Mouse (Mus musculus) kidney, embryonic 14.5 days (tissue): ENCODE measurements at regions not wholly inside any gene's neighbourhood (a gene's known extent, or its start where the extent isn't known, plus 50 kb on each side); places are given as distances from the start of the nearest gene placed in this dataset.

Source experiments
- ATAC-seq: fragments of 200-750 bp; cut with Nextera tagmentation; 2 replicates; pipeline ENCODE4 v1.8.0; 2017; ENCODE audit warnings: moderate number of reproducible peaks, mild to moderate bottlenecking, moderate TSS enrichment, moderate library complexity; ENCODE audit not compliant: low FRiP score, low TSS enrichment
- H3K27ac ChIP-seq: fragments of 300-500 bp; sonication (generic); 2 replicates; pipeline ENCODE4 v1.5.1; 2014; ENCODE audit warnings: low read depth, mild to moderate bottlenecking, low read length, moderate library complexity, mixed read lengths
- H3K27me3 ChIP-seq: fragments of 300-500 bp; sonication (generic); 2 replicates; pipeline ENCODE4 v1.6.1; 2014; ENCODE audit warnings: mild to moderate bottlenecking, low read length; ENCODE audit not compliant: control insufficient read depth, insufficient read depth
- H3K36me3 ChIP-seq: fragments of 300-500 bp; sonication (generic); 2 replicates; pipeline ENCODE4 v1.6.1; 2014; ENCODE audit warnings: low read length, mixed read lengths; ENCODE audit not compliant: control insufficient read depth, insufficient read depth
- H3K4me1 ChIP-seq: fragments of 300-500 bp; sonication (generic); 2 replicates; pipeline ENCODE4 v1.6.1; 2014; ENCODE audit warnings: low read length, mixed read lengths; ENCODE audit not compliant: control insufficient read depth, insufficient read depth
- H3K4me2 ChIP-seq: fragments of 300-500 bp; sonication (generic); replicated peaks from 2 replicates; pipeline ENCODE4 v1.6.1; 2014; ENCODE audit warnings: low read depth, mild to moderate bottlenecking, low read length
- H3K4me3 ChIP-seq: fragments of 300-500 bp; sonication (generic); 2 replicates; pipeline ENCODE4 v1.5.1; 2014; ENCODE audit warnings: mild to moderate bottlenecking, low read length
- H3K9ac ChIP-seq: fragments of 300-500 bp; sonication (generic); 2 replicates; pipeline ENCODE4 v1.6.1; 2014; ENCODE audit warnings: low read depth, mild to moderate bottlenecking, low read length, moderate library complexity
- H3K9me3 ChIP-seq: fragments of 300-500 bp; sonication (generic); 2 replicates; pipeline ENCODE4 v1.6.1; 2016; ENCODE audit warnings: low read length; ENCODE audit not compliant: control insufficient read depth
- WGBS: fragments of 180-500 bp; shearing (Covaris S2); extraction: QIAGEN DNeasy Blood & Tissue Kit; methylation state at CpG from one replicate; pipeline ENCODE4 v1.1.7; 2014; 5-methylcytosine and 5-hydroxymethylcytosine counted together

GRCm38 (mm10) chr2:74292641-74293040 is 286.6 kb downstream of the Lnpk start:
- 83% methylated on average over 7 of the region's 7 CpGs for WGBS
- Histone ChIP-seq H3K4me3 (no peak overlapping the region), H3K4me1 (no peaks in the 10 kb centered on the region), H3K36me3 (no peaks in the 10 kb centered on the region), H3K4me2 (no peak overlapping the region), H3K9me3 (no peaks in the 10 kb centered on the region), H3K27ac (no peak overlapping the region), H3K9ac (no peak overlapping the region), H3K27me3 (peaks cover 2% of the 10 kb centered on the region; the same call in 1 of the 2 replicates)
- no peak for ATAC-seq

- Histone ChIP-seq H3K4me3 (no peak overlapping the region), H3K4me1 (no peaks in the 10 kb centered on the region), H3K36me3 (no peaks in the 10 kb centered on the region), H3K9ac (no peak overlapping the region), H3K9me3 (no peaks in the 10 kb centered on the region), H3K27ac (no peak overlapping the region), H3K4me2 (no peak overlapping the region), H3K27me3 (no peaks in the 10 kb centered on the region)
- 86% methylated on average over 8 of the region's 8 CpGs for whole genome bisulfite sequencing
- no peak for ATAC-seq
Measured at GRCm38 (mm10) chr2:74291416-74292396, 287.5 kb downstream of the Lnpk start.

GRCm38 (mm10) chr2:74285624-74286023 is 293.6 kb downstream of the Lnpk start:
- Histone ChIP-seq H3K4me3 (no peak overlapping the region), H3K9me3 (no peaks in the 10 kb centered on the region), H3K4me1 (no peaks in the 10 kb centered on the region), H3K27me3 (no peaks in the 10 kb centered on the region), H3K27ac (no peak overlapping the region), H3K36me3 (no peaks in the 10 kb centered on the region), H3K4me2 (no peak overlapping the region), H3K9ac (no peak overlapping the region)
- 89% methylated on average over 4 of the region's 4 CpGs for WGBS
- ATAC-seq = no peak

- Histone ChIP-seq H3K36me3 (no peaks in the 10 kb centered on the region), H3K4me2 (no peak overlapping the region), H3K9me3 (no peaks in the 10 kb centered on the region), H3K4me3 (no peak overlapping the region), H3K27ac (no peak overlapping the region), H3K4me1 (no peaks in the 10 kb centered on the region), H3K9ac (no peak overlapping the region), H3K27me3 (no peaks in the 10 kb centered on the region)
- no peak for ATAC-seq
- 60% methylated on average over 6 of the region's 6 CpGs for WGBS
Measured at GRCm38 (mm10) chr2:74264963-74265362, 314.3 kb downstream of the Lnpk start.

GRCm38 (mm10) chr2:74257034-74257781 is 322.0 kb downstream of the Lnpk start:
- WGBS = 11% methylated on average over 8 of the region's 8 CpGs
- no peaks in the 10 kb centered on the region for H3K4me1 ChIP-seq
- no peaks in the 10 kb centered on the region for H3K27me3 ChIP-seq
- H3K9me3 ChIP-seq = no peaks in the 10 kb centered on the region
- no peak for ATAC-seq
- H3K4me3 ChIP-seq = no peak overlapping the region
- H3K9ac ChIP-seq = no peak overlapping the region
- H3K27ac ChIP-seq = no peak overlapping the region
- no peaks in the 10 kb centered on the region for H3K36me3 ChIP-seq
- no peak overlapping the region for H3K4me2 ChIP-seq

- Histone ChIP-seq H3K4me2 (no peak overlapping the region), H3K9ac (no peak overlapping the region), H3K4me1 (no peaks in the 10 kb centered on the region), H3K27ac (no peak overlapping the region), H3K36me3 (no peaks in the 10 kb centered on the region), H3K9me3 (no peaks in the 10 kb centered on the region), H3K27me3 (no peaks in the 10 kb centered on the region), H3K4me3 (no peak overlapping the region)
- ATAC-seq = no peak
- 88% methylated on average over 3 of the region's 3 CpGs for WGBS
Measured at GRCm38 (mm10) chr2:74247521-74247920, 331.7 kb downstream of the Lnpk start.

- Histone ChIP-seq H3K4me1 (no peaks in the 10 kb centered on the region), H3K9me3 (no peaks in the 10 kb centered on the region), H3K9ac (no peak overlapping the region), H3K4me3 (no peak overlapping the region), H3K27me3 (no peaks in the 10 kb centered on the region), H3K36me3 (no peaks in the 10 kb centered on the region), H3K4me2 (no peak overlapping the region), H3K27ac (no peak overlapping the region)
- 79% methylated on average over 4 of the region's 4 CpGs for WGBS
- ATAC-seq = no peak
Measured at GRCm38 (mm10) chr2:74246631-74247030, 332.6 kb downstream of the Lnpk start.

GRCm38 (mm10) chr2:74244203-74244602 is 333.1 kb upstream of the Atp5g3 start:
- ATAC-seq = no peak
- no peaks in the 10 kb centered on the region for H3K27me3 ChIP-seq
- 84% methylated on average over 6 of the region's 6 CpGs for WGBS

GRCm38 (mm10) chr2:74243801-74244200 is 332.7 kb upstream of the Atp5g3 start:
- H3K9ac ChIP-seq = no peak overlapping the region
- 60% methylated on average over 9 of the region's 9 CpGs for WGBS
- no peak for ATAC-seq
- no peaks in the 10 kb centered on the region for H3K4me1 ChIP-seq
- H3K9me3 ChIP-seq = no peaks in the 10 kb centered on the region
- H3K4me3 ChIP-seq = no peak overlapping the region
- no peaks in the 10 kb centered on the region for H3K27me3 ChIP-seq
- no peak overlapping the region for H3K27ac ChIP-seq
- no peak overlapping the region for H3K4me2 ChIP-seq
- H3K36me3 ChIP-seq = no peaks in the 10 kb centered on the region

More at GRCm38 (mm10) chr2:74244203-74244602, 333.1 kb upstream of the Atp5g3 start:
- Histone ChIP-seq H3K4me2 (no peak overlapping the region), H3K9ac (no peak overlapping the region), H3K27ac (no peak overlapping the region), H3K4me3 (no peak overlapping the region), H3K36me3 (no peaks in the 10 kb centered on the region), H3K4me1 (no peaks in the 10 kb centered on the region), H3K9me3 (no peaks in the 10 kb centered on the region)
